23 mouse cellular contexts compared by ENCODE assay signal in the genomic region with DNA sequence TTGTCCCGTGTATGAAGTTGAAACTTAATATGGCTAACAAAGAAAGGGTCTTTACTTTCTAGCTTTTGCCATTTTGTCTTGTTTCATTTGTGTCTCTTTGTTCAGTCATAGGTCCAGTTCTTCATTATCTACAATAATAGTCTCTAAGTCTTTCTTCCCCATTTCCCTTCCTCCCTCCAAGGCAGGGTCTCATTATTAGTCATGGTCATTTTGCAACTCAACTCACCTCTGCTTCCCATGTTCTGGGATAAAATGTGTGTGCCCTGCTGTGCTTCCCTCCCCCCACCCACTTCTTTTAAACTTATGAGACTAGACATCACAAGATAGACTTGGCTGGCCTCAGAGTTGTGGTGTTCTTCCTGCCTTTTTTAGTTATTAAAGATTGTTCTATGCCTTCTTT. TPM values are rescaled to one million over a fixed set of nuclear protein-coding genes. Genes with fewer than 3 reads are reported as not detected.
DNase-seq lines count a peak whose midpoint lies in the region; ATAC-seq and TF ChIP-seq lines count a peak whose summit lies in the region.
"Had no signal": no experiment of that assay in that cellular context is flagged by ENCODE, and none has a peak within 500 bp of the region (broad histone marks: within the 10 kb centered on the region; RNA-seq: fewer than 3 reads in every experiment).

No protein-coding gene starts in this region.

- no peak for TF ChIP-seq CTCF in lung, adult 2 months (IDR thresholded peaks at IDR 0.05; ENCODE audit: insufficient read depth, low read length)

- H3K4me1 ChIP-seq in lung, adult 2 months (ENCODE audit: control insufficient read depth, insufficient read depth, low read length), result no peaks in the 10 kb centered on the region
- H3K4me1 ChIP-seq: embryonic facial prominence, embryonic 13.5 days; embryonic facial prominence, embryonic 15.5 days; forebrain, embryonic 10.5 days; forebrain, embryonic 12.5 days had no signal

- ATAC-seq in common myeloid progenitor, adult 5-6 weeks (replicated peaks; ENCODE audit: low read depth, poor library complexity, severe bottlenecking), result 0 out of 2 replicates have a peak, but pooled peaks have one; percentile 25
- ATAC-seq in megakaryocyte progenitor cell, adult 5-6 weeks (replicated peaks; ENCODE audit: poor library complexity), result peak; percentile 44; the same call in 1 of the 2 replicates
- ATAC-seq: activated CD4-positive, CD25-positive, alpha-beta regulatory T cell, adult 4 months; forebrain, embryonic 14.5 days; forebrain, embryonic 16.5 days; Patski had no signal

- WGBS in lung, adult 2 months, result 94% methylated on average over 1 of the region's 1 CpGs

- H3K4me3 ChIP-seq in lung, adult 2 months (replicated peaks; ENCODE audit: extremely low read depth, low read depth, low read length), result no peak overlapping the region
- H3K4me3 ChIP-seq: embryonic facial prominence, embryonic 13.5 days; embryonic facial prominence, embryonic 15.5 days; erythroblast, embryonic 14.5 days; forebrain, embryonic 10.5 days; forebrain, embryonic 12.5 days had no signal

- TF ChIP-seq POLR2A in lung, adult 2 months (IDR thresholded peaks at IDR 0.05; ENCODE audit: borderline replicate concordance, extremely low read depth, low read depth, low read length), result no peak

- DNase-seq in 416B (ENCODE audit: low read depth), result peak; percentile 53
- no peak for DNase-seq in natural killer cell, adult 2 months (ENCODE audit: low spot score in 2 of 2)
- no peak for DNase-seq in heart, adult 18-20 months
- DNase-seq in lung, adult 2 months, result no peak
- DNase-seq: adrenal gland, adult 8-10 months; adrenal gland, postnatal 25 days; cerebellum, adult 11 months; cerebellum, adult 18-20 months; cerebellum, adult 9-10 months; cerebellum, postnatal 10 days; cerebellum, postnatal 25 days; embryo, embryonic 11 days had no signal

RNA-seq across cellular contexts. Expression of gene Ankfy1, which starts 29.4 kb away (rescaled TPM):
- total RNA-seq in common myeloid progenitor, adult 5-6 weeks (2017), result 32.6 and 38.1 TPM in 2 replicates
- 31.0 and 36.1 TPM in 2 replicates for total RNA-seq in megakaryocyte progenitor cell, adult 5-6 weeks (2015)
- total RNA-seq in megakaryocyte progenitor cell, adult 5-6 weeks (2017), result 29.0 and 30.3 TPM in 2 replicates
- 10 to 100 TPM; 15.3 to 16.6 TPM for total RNA-seq in heart, adult 18-20 months (2021)
- polyA plus RNA-seq in lung, adult 2 months (2012; rRNA removed), result 22.9 and 33.4 TPM in 2 replicates

RNA-seq across cellular contexts. Expression of gene Ube2g1, which starts 53.3 kb away (rescaled TPM):
- 37.2 and 41.3 TPM in 2 replicates for total RNA-seq in common myeloid progenitor, adult 5-6 weeks (2017)
- total RNA-seq in megakaryocyte progenitor cell, adult 5-6 weeks (2015), result 57.1 and 66.3 TPM in 2 replicates
- 32.4 and 37.9 TPM in 2 replicates for total RNA-seq in megakaryocyte progenitor cell, adult 5-6 weeks (2017)
- total RNA-seq in heart, adult 18-20 months (2021), result 10 to 100 TPM; 49.6 to 54.7 TPM
- 8.1 and 9.0 TPM in 2 replicates for polyA plus RNA-seq in lung, adult 2 months (2012; rRNA removed)
